Mouse (Mus musculus): Measurements from ENCODE around the gene Pecr. TPM values are rescaled to one million over a fixed set of nuclear protein-coding genes. Genes with fewer than 3 reads are reported as not detected.

Gene Pecr
- total and polyA plus RNA-seq, 3 experiments: 17.6 to 24.8 (median 21.3) TPM

- TF ChIP-seq BHLHE40 (IDR thresholded peaks at IDR 0.05; ENCODE audit: low read depth, low read length) (no peak), RAD21 (IDR thresholded peaks at IDR 0.05; ENCODE audit: low read depth, low read length) (no peak), MYC (IDR thresholded peaks at IDR 0.05; ENCODE audit: low read depth, low read length) (no peak), POLR2A (IDR thresholded peaks at IDR 0.05; ENCODE audit: low read depth, low read length) (0 out of 2 replicates have a peak, but pooled peaks have one; percentile 26), HCFC1 (IDR thresholded peaks at IDR 0.05; ENCODE audit: low read depth, low read length) (no peak), ZMIZ1 (IDR thresholded peaks at IDR 0.05; ENCODE audit: low read depth, low read length) (no peak), MAX (IDR thresholded peaks at IDR 0.05; ENCODE audit: low read length) (0 out of 2 replicates have a peak, but pooled peaks have one; percentile 4), MXI1 (IDR thresholded peaks at IDR 0.05; ENCODE audit: low read depth, low read length) (peak; percentile 87), UBTF (IDR thresholded peaks at IDR 0.05; ENCODE audit: low read depth, low read length) (no peak), JUND (conservative IDR thresholded peaks at IDR 0.05; ENCODE audit: low read depth, low read length) (no peak), E2F4 (IDR thresholded peaks at IDR 0.05; ENCODE audit: insufficient replicate concordance, low read depth, low read length) (no peak), KAT2A (IDR thresholded peaks at IDR 0.05; ENCODE audit: insufficient replicate concordance, low read length) (no peak), MAFK (IDR thresholded peaks at IDR 0.05; ENCODE audit: insufficient replicate concordance, low read length) (peak; percentile 47; the same call in 1 of the 2 replicates), SIN3A (IDR thresholded peaks at IDR 0.05; ENCODE audit: low read length) (no peak), IRF4 (IDR thresholded peaks at IDR 0.05; ENCODE audit: low read depth, low read length) (no peak), NELFE (IDR thresholded peaks at IDR 0.05; ENCODE audit: low read depth, low read length) (no peak), ZC3H11A (IDR thresholded peaks at IDR 0.05; ENCODE audit: low read depth, low read length) (no peak), ZKSCAN1 (IDR thresholded peaks at IDR 0.05; ENCODE audit: borderline replicate concordance, low read depth, low read length) (no peak)
These were observed 73.1 kb downstream of the Pecr start (continued) for GRCm38 (mm10) chr1:72210803-72211679.

Other genes starting within 250 kb of the Pecr start
- 46.4 and 50.6 TPM in 2 replicates for gene Mreg, start 72.0 kb downstream of the Pecr start, total RNA-seq (2012; rRNA removed)
- 51.9 and 52.4 TPM in 2 replicates for gene Mreg, start 72.0 kb downstream of the Pecr start, total RNA-seq (2014; rRNA removed)
- gene Mreg, start 72.0 kb downstream of the Pecr start, polyA plus RNA-seq (2012; ENCODE audit: insufficient read length, low read depth): 64.3 and 69.8 TPM in 2 replicates
- gene Tmem169, start 55 bp upstream of the Pecr start, total RNA-seq (2012; rRNA removed): 0.04 and 0.17 TPM in 2 replicates
- gene Tmem169, start 55 bp upstream of the Pecr start, total RNA-seq (2014; rRNA removed): 0.26 TPM in 1 of 2 replicates, not detected in the other
- not detected in 2 replicates for gene Tmem169, start 55 bp upstream of the Pecr start, polyA plus RNA-seq (2012; ENCODE audit: insufficient read length, low read depth)
- gene Xrcc5, start 23.1 kb upstream of the Pecr start, total RNA-seq (2012; rRNA removed): 53.4 and 58.6 TPM in 2 replicates
- 83.5 and 93.1 TPM in 2 replicates for gene Xrcc5, start 23.1 kb upstream of the Pecr start, total RNA-seq (2014; rRNA removed)
- 60.3 and 62.6 TPM in 2 replicates for gene Xrcc5, start 23.1 kb upstream of the Pecr start, polyA plus RNA-seq (2012; ENCODE audit: insufficient read length, low read depth)

Measured in CH12.LX (cell line).